Mouse (Mus musculus) heart, embryonic 13.5 days (tissue): ENCODE measurements at regions not wholly inside any gene's neighbourhood (a gene's known extent, or its start where the extent isn't known, plus 50 kb on each side); places are given as distances from the start of the nearest gene placed in this dataset.
A peak's percentile ranks its signal among the peaks of the same experiment; 100 is the strongest.

Experiments used
- ATAC-seq: fragments of 200-750 bp; cut with Nextera tagmentation; 2 replicates; pipeline ENCODE4 v1.8.0; 2017; ENCODE audit warnings: moderate TSS enrichment; ENCODE audit not compliant: insufficient number of reproducible peaks, low FRiP score, low TSS enrichment; ENCODE audit errors: extremely low read depth
- H3K27ac ChIP-seq: fragments of 300-500 bp; sonication (generic); replicated peaks from 2 replicates; pipeline ENCODE4 v1.5.1; 2015; ENCODE audit warnings: moderate library complexity, mild to moderate bottlenecking, inconsistent platforms
- H3K27me3 ChIP-seq: fragments of 300-500 bp; sonication (generic); replicated peaks from 2 replicates; pipeline ENCODE4 v1.6.1; 2015; ENCODE audit warnings: mild to moderate bottlenecking, inconsistent platforms
- H3K36me3 ChIP-seq: fragments of 300-500 bp; sonication (generic); 2 replicates; pipeline ENCODE4 v1.6.1; 2015; ENCODE audit warnings: mild to moderate bottlenecking, inconsistent platforms
- H3K4me1 ChIP-seq: fragments of 300-500 bp; sonication (generic); 2 replicates; pipeline ENCODE4 v1.6.1; 2015; ENCODE audit warnings: inconsistent platforms
- H3K4me2 ChIP-seq: fragments of 300-500 bp; sonication (generic); 2 replicates; pipeline ENCODE4 v1.6.1; 2015; ENCODE audit warnings: inconsistent platforms, mild to moderate bottlenecking, moderate library complexity
- H3K4me3 ChIP-seq: fragments of 300-500 bp; sonication (generic); 2 replicates; pipeline ENCODE4 v1.5.1; 2015; ENCODE audit warnings: moderate library complexity, mild to moderate bottlenecking, inconsistent platforms
- H3K9ac ChIP-seq: fragments of 300-500 bp; sonication (generic); 2 replicates; pipeline ENCODE4 v1.6.1; 2015; ENCODE audit warnings: inconsistent platforms, mild to moderate bottlenecking, moderate library complexity
- H3K9me3 ChIP-seq: fragments of 300-500 bp; sonication (generic); 2 replicates; pipeline ENCODE4 v1.6.1; 2016; ENCODE audit warnings: inconsistent platforms
- WGBS: fragments of 180-500 bp; shearing (Covaris S2); methylation state at CpG from one replicate; pipeline ENCODE4 v1.1.7; 2015; ENCODE audit warnings: mixed read lengths; 5-methylcytosine and 5-hydroxymethylcytosine counted together

DNA sequence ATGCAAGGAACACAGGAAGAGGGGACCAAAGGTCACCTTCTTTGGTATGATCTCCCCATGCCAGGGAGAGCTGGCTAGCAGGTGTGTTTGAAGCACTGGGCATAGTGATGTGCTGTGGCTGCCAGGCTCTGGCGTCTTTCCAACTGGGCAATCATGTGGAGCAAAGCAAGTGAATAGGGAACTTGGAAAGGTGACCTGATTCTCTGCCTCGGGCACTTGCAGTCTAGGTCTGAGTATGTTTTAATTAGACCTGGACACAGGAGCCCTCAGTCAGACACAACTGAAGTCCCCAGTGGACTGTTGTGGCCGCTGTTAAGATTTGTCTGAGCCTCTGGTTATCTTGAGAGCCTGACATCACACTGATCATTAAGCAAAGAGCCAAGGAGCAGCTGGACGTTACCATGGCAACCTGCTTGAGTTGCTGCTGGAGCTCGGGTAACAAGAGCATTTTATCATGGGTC lies 153.8 kb upstream of the Ccdc122 start:
- H3K4me3 ChIP-seq = no peak overlapping the region
- H3K27ac ChIP-seq = peak overlapping the region; percentile 58
- 14% methylated on average over 5 of the region's 5 CpGs for WGBS
- no peaks in the 10 kb centered on the region for H3K27me3 ChIP-seq
- H3K4me1 ChIP-seq = peaks cover 36% of the 10 kb centered on the region
- peak overlapping the region; percentile 52 for H3K4me2 ChIP-seq
- ATAC-seq = peak; percentile 51; the same call in 1 of the 2 replicates
- no peaks in the 10 kb centered on the region for H3K9me3 ChIP-seq
- H3K9ac ChIP-seq = no peak overlapping the region
- no peaks in the 10 kb centered on the region for H3K36me3 ChIP-seq

DNA sequence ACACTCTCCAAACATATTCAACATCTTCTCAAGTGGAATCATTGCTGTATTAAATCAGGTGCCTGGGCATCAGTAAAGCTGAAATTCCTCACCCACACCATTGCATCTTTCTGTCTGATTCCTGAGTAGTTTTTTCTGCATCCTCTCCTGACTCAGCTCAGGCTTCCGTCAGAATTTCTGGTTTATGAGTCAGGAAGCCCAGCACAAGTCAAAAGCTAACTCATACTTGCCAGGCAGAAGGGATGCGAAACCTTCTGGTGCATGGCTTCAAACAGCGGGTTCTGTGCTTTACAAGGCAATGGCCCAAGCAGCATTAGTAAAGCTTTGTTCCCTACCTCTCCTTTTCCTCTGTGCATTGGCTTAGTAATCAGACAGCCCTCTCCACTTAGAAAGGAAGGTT lies 155.7 kb upstream of the Ccdc122 start:
- no peak overlapping the region for H3K4me2 ChIP-seq
- H3K27ac ChIP-seq = no peak overlapping the region
- ATAC-seq = no peak
- H3K27me3 ChIP-seq = no peaks in the 10 kb centered on the region
- H3K4me1 ChIP-seq = peaks cover 35% of the 10 kb centered on the region
- H3K4me3 ChIP-seq = no peak overlapping the region
- H3K9ac ChIP-seq = no peak overlapping the region
- 85% methylated on average over 3 of the region's 3 CpGs for WGBS
- no peaks in the 10 kb centered on the region for H3K36me3 ChIP-seq
- no peaks in the 10 kb centered on the region for H3K9me3 ChIP-seq

DNA sequence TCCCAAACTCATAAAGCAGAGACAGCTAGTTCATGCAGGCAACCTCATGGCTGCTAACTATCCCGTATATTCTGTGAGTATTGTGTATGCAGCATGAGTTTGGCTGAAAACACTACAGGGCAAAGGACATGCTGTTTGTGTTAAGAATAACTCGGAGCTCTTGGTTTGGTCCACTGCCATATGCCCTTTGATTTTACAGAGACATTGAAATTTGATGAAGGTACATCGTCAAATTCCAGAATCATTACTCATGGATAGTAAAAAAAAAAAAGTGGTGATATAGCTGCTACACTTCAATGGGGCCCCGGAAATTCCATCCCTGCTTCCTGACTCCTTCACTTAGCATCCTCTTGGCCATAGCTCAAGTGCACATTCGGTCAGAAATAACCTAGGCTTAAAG lies 159.3 kb upstream of the Ccdc122 start:
- H3K4me1 ChIP-seq = peaks cover 38% of the 10 kb centered on the region
- H3K4me3 ChIP-seq = no peak overlapping the region
- H3K27me3 ChIP-seq = no peaks in the 10 kb centered on the region
- no peaks in the 10 kb centered on the region for H3K9me3 ChIP-seq
- no peak overlapping the region for H3K9ac ChIP-seq
- peak overlapping the region; percentile 49 for H3K27ac ChIP-seq
- WGBS = 29% methylated on average over 5 of the region's 5 CpGs
- no peak overlapping the region for H3K4me2 ChIP-seq
- no peaks in the 10 kb centered on the region for H3K36me3 ChIP-seq
- ATAC-seq = no peak

DNA sequence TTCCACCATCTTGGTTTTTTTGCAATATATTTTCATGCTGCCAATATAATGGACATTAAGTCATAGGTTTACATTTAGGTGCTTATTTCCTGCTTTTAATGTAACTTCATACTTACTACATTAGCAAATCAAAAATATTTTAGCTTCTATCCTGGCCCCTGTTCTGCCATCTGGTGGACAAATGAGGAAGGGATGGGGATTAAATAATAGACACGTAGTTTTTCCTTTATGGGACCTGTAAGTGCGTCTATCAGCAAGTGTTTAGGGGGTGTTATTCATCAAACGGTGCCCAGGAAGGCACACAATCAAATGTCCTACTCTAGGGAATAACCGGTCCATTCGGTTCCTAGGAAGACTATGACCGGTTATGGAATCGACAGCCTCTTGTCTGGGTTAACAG lies 160.6 kb upstream of the Ccdc122 start:
- no peak for ATAC-seq
- WGBS = 44% methylated on average over 7 of the region's 7 CpGs
- H3K4me2 ChIP-seq = no peak overlapping the region

DNA sequence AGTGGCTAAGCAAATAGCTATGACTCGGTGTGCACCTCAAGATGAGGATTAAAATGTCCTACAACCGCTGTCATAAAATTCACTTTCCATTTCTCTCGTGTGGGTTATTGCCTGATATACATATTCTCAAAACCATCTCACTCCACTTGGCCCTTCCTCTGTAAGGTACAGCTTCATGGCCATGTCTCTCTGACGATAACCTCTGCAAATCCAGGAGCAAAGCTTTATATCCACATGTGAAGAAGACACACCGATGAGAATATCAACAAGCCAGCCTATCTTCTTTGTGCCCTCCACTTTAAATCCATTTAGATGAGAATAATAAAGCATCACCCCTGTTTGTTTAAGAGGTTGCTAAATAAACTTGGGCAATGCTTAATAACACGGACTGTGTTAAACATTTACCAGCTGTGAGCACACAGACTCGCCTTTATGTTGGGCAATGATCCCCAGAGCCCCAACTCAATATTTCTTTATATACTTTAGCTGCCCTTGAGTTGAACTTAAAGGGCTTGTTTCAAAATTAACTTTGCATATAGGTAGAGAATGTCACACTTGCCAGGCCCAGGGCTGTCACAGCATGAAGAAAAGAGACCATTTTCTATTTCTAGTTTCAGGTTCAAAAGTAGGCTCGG lies 161.2 kb upstream of the Ccdc122 start:
- Histone ChIP-seq H3K27ac (peak overlapping the region; percentile 76), H3K4me2 (no peak overlapping the region)

More for the DNA sequence above, 160.6 kb upstream of the Ccdc122 start:
- Histone ChIP-seq H3K4me1 (peaks cover 32% of the 10 kb centered on the region), H3K36me3 (no peaks in the 10 kb centered on the region), H3K4me3 (no peak overlapping the region), H3K9ac (peak overlapping the region; percentile 37; the same call in 1 of the 2 replicates), H3K27ac (peak overlapping the region; percentile 24; the same call in 1 of the 2 replicates), H3K9me3 (no peaks in the 10 kb centered on the region), H3K27me3 (no peaks in the 10 kb centered on the region)

DNA sequence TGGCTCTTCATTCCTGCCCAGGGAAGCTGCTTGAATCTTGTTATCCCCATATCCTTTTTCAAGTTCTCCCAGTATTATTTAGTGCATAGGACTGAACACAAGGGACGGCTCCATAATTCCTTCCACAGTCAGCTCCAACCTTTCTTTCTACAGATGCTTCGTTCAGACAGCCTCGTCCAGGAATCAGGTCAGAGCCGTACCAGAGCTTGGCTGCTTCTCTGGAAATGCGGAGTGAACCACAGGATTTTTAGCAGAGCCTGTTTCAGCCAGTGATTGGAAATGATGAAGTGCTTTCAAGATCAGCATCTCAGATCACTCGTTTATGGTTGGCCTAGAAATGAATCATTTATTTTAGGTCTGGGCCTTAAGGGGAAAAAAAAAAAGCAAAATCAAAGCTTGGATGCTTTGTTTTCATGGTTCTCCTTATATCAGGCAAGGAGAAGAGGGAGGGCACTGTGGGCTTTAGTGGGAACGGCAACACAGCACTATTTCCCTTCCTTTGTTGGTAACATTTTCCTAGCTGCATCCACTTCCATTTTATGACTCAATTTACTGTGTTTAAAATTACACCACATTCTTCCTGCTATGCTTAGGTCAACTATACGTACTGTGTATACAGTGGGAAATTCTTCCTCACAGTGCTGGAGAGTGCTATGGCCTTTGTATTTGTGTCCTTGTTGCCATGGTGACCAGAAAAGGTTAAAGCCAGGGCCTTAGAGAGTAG lies 161.9 kb upstream of the Ccdc122 start:
- peak overlapping the region; percentile 76 for H3K27ac ChIP-seq
- H3K27me3 ChIP-seq = no peaks in the 10 kb centered on the region
- H3K36me3 ChIP-seq = no peaks in the 10 kb centered on the region
- H3K4me1 ChIP-seq = peaks cover 32% of the 10 kb centered on the region
- no peaks in the 10 kb centered on the region for H3K9me3 ChIP-seq
- 0 out of 2 replicates have a peak overlapping the region, but pooled peaks have one; percentile 52 for H3K9ac ChIP-seq
- H3K4me3 ChIP-seq = no peak overlapping the region
- H3K4me2 ChIP-seq = no peak overlapping the region
- ATAC-seq = no peak
- WGBS = 45% methylated on average over 8 of the region's 8 CpGs

More for the DNA sequence above, 161.2 kb upstream of the Ccdc122 start:
- Histone ChIP-seq H3K4me3 (no peak overlapping the region), H3K4me1 (peaks cover 32% of the 10 kb centered on the region), H3K9me3 (no peaks in the 10 kb centered on the region), H3K36me3 (no peaks in the 10 kb centered on the region), H3K27me3 (no peaks in the 10 kb centered on the region), H3K9ac (no peak overlapping the region)
- 53% methylated on average over 8 of the region's 8 CpGs for WGBS
- no peak for ATAC-seq

DNA sequence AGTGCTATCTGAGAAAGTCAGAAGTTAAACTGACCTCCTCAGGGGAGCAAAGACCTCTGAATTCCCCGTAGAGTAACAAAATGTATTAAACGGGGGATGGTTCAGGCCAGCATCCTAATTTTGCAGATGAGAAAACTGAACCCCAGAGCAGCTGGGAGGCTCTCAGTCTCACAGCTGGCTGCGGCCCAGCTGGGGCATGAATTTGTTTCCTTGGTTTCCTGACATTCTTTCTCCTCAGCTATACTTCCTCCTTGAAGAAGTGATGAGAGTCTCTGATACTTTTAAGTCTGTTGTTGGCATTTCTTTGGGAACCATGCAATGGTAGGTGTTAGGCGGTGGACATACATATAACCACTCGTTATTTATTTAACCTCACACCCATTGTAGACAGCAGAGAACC lies 162.9 kb upstream of the Ccdc122 start:
- Histone ChIP-seq H3K9me3 (no peaks in the 10 kb centered on the region), H3K27me3 (no peaks in the 10 kb centered on the region), H3K9ac (no peak overlapping the region), H3K4me3 (no peak overlapping the region), H3K4me2 (no peak overlapping the region), H3K4me1 (peaks cover 32% of the 10 kb centered on the region), H3K36me3 (no peaks in the 10 kb centered on the region), H3K27ac (no peak overlapping the region)
- 67% methylated on average over 5 of the region's 5 CpGs for WGBS
- ATAC-seq = no peak

DNA sequence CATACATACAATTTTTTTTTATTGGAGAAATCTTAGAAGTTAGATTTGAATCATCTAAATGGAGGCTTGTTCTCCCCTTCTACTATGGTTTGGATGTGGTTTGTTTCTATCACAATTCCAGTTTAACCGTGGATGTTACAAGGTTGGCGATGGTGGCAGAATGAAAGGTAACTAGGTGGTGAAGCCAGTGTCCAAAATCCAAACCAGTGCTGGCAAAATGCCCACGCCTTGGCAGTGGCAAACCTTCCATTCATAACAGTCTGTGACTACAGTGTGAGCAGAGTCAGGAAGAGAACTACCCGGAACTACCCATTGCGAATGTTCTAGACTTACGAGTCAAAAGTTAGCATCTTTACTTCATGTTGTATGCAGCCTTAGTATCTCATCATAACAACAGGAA lies 163.6 kb upstream of the Ccdc122 start:
- Histone ChIP-seq H3K4me2 (no peak overlapping the region), H3K27ac (no peak overlapping the region), H3K36me3 (no peaks in the 10 kb centered on the region), H3K4me3 (no peak overlapping the region), H3K4me1 (peaks cover 32% of the 10 kb centered on the region), H3K9me3 (no peaks in the 10 kb centered on the region), H3K9ac (no peak overlapping the region), H3K27me3 (no peaks in the 10 kb centered on the region)
- no peak for ATAC-seq
- WGBS = 89% methylated on average over 6 of the region's 6 CpGs

DNA sequence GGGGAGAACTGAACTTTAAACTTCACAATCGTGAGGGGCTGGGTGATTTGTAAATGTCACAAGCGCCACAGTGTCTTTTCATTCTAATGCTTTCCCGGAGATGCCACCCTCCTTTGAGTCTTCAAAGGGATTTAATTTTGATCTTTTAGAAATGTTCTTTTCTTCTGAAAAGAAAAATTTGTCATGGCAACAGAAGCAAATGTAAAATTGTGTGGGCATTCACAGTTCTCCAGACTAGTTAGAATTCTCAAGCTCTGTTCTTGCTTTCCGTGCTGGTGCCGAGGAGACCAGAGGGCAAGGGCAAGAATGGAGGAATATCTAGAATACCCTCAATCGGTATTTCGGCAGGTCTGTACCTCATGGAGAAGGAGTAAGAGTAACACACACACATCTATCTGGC lies 164.1 kb upstream of the Ccdc122 start:
- no peak for ATAC-seq
- 86% methylated on average over 7 of the region's 7 CpGs for WGBS
- Histone ChIP-seq H3K9me3 (no peaks in the 10 kb centered on the region), H3K4me3 (no peak overlapping the region), H3K4me2 (no peak overlapping the region), H3K27me3 (no peaks in the 10 kb centered on the region), H3K9ac (no peak overlapping the region), H3K27ac (no peak overlapping the region), H3K4me1 (peaks cover 30% of the 10 kb centered on the region), H3K36me3 (no peaks in the 10 kb centered on the region)

DNA sequence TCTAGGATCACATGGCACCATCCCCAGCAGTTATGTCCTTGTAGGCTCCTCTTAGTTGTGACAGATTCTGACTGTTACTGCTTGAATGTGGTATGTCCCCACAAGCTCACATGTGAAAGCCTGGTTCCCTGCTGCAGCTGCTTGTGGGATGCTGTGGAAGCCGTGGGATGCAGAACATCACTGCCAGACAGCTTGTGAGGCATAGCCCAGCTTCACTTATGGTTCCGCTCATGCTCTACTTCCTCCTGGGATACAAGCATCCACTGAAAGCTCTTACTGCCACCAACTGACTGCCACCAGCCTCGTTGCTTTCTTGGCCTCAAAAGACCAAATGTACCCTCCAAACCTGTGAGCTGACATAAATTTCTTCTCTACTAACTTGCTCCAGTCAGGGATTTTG lies 167.7 kb upstream of the Ccdc122 start:
- no peak overlapping the region for H3K4me3 ChIP-seq
- H3K4me2 ChIP-seq = no peak overlapping the region
- no peak for ATAC-seq
- H3K36me3 ChIP-seq = no peaks in the 10 kb centered on the region
- no peak overlapping the region for H3K27ac ChIP-seq
- no peaks in the 10 kb centered on the region for H3K9me3 ChIP-seq
- no peak overlapping the region for H3K9ac ChIP-seq
- peaks cover 5% of the 10 kb centered on the region; the same call in 1 of the 2 replicates for H3K4me1 ChIP-seq
- no peaks in the 10 kb centered on the region for H3K27me3 ChIP-seq
- WGBS = 82% methylated on average over 3 of the region's 3 CpGs

DNA sequence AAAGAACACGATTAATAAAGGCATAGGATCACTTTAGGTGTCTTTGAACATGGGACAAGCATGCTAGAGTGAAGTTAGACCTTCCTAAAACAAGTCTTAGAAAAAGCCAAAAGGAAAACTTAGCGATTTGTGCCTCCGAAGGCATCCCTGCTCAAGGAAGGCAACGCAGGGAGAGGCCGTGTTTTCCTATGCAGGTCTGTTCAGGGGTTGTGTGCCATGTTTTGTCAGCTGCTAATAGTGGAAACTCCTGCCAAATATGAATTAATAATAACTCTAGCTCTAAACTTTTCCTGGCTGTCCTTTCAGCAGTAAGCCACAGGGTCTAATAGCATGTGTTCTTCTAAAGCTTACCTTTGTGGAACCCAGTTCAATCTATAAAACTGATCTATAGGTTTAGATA lies 168.4 kb upstream of the Ccdc122 start:
- no peak overlapping the region for H3K27ac ChIP-seq
- H3K4me2 ChIP-seq = no peak overlapping the region
- 84% methylated on average over 5 of the region's 5 CpGs for WGBS
- no peaks in the 10 kb centered on the region for H3K36me3 ChIP-seq
- H3K27me3 ChIP-seq = no peaks in the 10 kb centered on the region
- H3K4me3 ChIP-seq = no peak overlapping the region
- ATAC-seq = no peak
- H3K4me1 ChIP-seq = no peaks in the 10 kb centered on the region
- H3K9ac ChIP-seq = no peak overlapping the region
- H3K9me3 ChIP-seq = no peaks in the 10 kb centered on the region

DNA sequence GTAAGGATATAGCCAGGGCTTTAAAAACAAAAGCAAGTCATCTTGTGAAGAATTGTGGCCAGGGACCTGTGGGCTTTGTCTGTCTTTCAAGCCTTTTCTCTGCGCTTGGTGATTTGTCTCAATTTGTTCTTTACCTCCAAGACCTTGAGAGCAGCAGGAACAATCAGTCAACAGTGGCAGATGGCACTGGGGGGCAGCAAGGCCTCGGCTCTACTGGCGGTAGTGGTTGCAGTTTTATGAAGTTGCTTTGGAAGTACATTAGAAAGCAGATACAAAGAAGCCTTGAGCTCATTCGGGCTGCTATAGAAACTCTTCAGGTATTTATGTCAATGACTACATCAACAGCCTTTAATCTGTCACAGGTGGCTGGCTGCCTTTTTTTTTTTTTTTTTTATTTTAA lies 171.9 kb upstream of the Ccdc122 start:
- Histone ChIP-seq H3K27ac (no peak overlapping the region), H3K4me2 (no peak overlapping the region), H3K27me3 (no peaks in the 10 kb centered on the region), H3K4me1 (no peaks in the 10 kb centered on the region), H3K4me3 (no peak overlapping the region), H3K36me3 (no peaks in the 10 kb centered on the region), H3K9me3 (no peaks in the 10 kb centered on the region), H3K9ac (no peak overlapping the region)
- WGBS = 72% methylated on average over 4 of the region's 4 CpGs
- no peak for ATAC-seq
